In the genomic region with DNA sequence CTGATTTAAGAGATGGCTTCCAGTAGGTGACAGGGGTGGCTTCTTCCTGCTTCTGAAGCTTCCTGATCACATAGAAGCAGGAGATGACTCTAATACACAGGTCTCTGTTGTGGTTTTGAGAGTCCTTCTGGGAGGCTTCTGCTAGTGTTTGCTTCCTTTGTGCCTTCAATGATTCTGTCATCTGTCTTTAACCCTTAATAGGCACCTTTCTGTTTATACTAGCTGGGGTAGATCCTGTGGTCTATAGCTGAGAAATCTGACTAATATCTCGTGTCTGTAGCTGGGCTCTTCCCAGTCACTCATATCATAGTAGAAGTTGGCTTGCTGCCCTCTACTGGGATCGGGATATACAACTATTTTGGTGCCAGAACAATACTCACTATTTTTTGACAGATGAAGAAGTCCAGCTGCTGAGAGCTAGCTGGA, we compare ENCODE assay signal across 8 mouse cellular contexts. TPM values are rescaled to one million over a fixed set of nuclear protein-coding genes. Genes with fewer than 3 reads are reported as not detected.
DNase-seq lines count a peak whose midpoint lies in the region; ATAC-seq and TF ChIP-seq lines count a peak whose summit lies in the region.

No protein-coding gene starts in this region.

- no peaks in the 10 kb centered on the region for H3K4me1 ChIP-seq in lung, embryonic 14.5 days (ENCODE audit: insufficient read depth)
- no peaks in the 10 kb centered on the region for H3K4me1 ChIP-seq in lung, adult 2 months (ENCODE audit: control insufficient read depth, insufficient read depth, low read length)
- no peaks in the 10 kb centered on the region for H3K4me1 ChIP-seq in intestine, embryonic 14.5 days (replicated peaks; ENCODE audit: control insufficient read depth, insufficient read depth, low read length)
- peaks cover 0 to 2% of the 10 kb centered on the region in 2 experiments; a peak in 1 of 4 replicates for H3K4me1 ChIP-seq in liver, embryonic 14.5 days (replicated peaks; ENCODE audit: control insufficient read depth in 2 of 2, insufficient read depth in 2 of 2, low read length in 1 of 2)

- no peak for TF ChIP-seq POLR2A in lung, adult 2 months (IDR thresholded peaks at IDR 0.05; ENCODE audit: borderline replicate concordance, extremely low read depth, low read depth, low read length)

- peak; percentile 93 for DNase-seq in lung, embryonic 14.5 days
- no peak for DNase-seq in lung, adult 2 months
- DNase-seq in adrenal gland, adult 8-10 months: peak; percentile 8
- peak; percentile 56 for DNase-seq in intestine, embryonic 14.5 days (ENCODE audit: low spot score)
- DNase-seq in liver, embryonic 14.5 days (ENCODE audit: low read depth in 3 of 3, low spot score in 3 of 3): peak in 2 of 3 experiments; percentile 28 to 32
- DNase-seq in thymus, postnatal 4 days: peak; percentile 19
- no peak for DNase-seq in gastrocnemius, adult 8-10 months (ENCODE audit: low spot score in 2 of 2)
- DNase-seq in frontal cortex, postnatal 14 days (ENCODE audit: low spot score in 2 of 2): no peak

- peak; percentile 95 for ATAC-seq in lung, embryonic 14.5 days (ENCODE audit: insufficient read depth)
- 0 out of 2 replicates have a peak, but pooled peaks have one; percentile 32 for ATAC-seq in intestine, embryonic 14.5 days (replicated peaks; ENCODE audit: low FRiP score, low TSS enrichment, low read depth)
- peak; percentile 65; the same call in 1 of the 2 replicates for ATAC-seq in liver, embryonic 14.5 days (ENCODE audit: insufficient read depth)

- H3K4me2 ChIP-seq in lung, embryonic 14.5 days: no peak overlapping the region
- H3K4me2 ChIP-seq in intestine, embryonic 14.5 days (ENCODE audit: low read length): no peak overlapping the region
- H3K4me2 ChIP-seq in liver, embryonic 14.5 days (ENCODE audit: low read depth): no peak overlapping the region

- WGBS in lung, embryonic 14.5 days: 4% methylated on average over 2 of the region's 2 CpGs
- WGBS in lung, adult 2 months: 1% methylated on average over 2 of the region's 2 CpGs
- WGBS in intestine, embryonic 14.5 days: 9% methylated on average over 2 of the region's 2 CpGs
- 12% methylated on average over 2 of the region's 2 CpGs for WGBS in liver, embryonic 14.5 days (ENCODE audit: insufficient replicate concordance)

- H3K27ac ChIP-seq in lung, embryonic 14.5 days (ENCODE audit: low read depth): no peak overlapping the region
- no peak overlapping the region for H3K27ac ChIP-seq in intestine, embryonic 14.5 days (ENCODE audit: low read depth)
- H3K27ac ChIP-seq in liver, embryonic 14.5 days: no peak overlapping the region

- no peaks in the 10 kb centered on the region for H3K36me3 ChIP-seq in lung, embryonic 14.5 days (ENCODE audit: insufficient read depth)
- H3K36me3 ChIP-seq in intestine, embryonic 14.5 days (ENCODE audit: control insufficient read depth, insufficient read depth, low read length): no peaks in the 10 kb centered on the region
- H3K36me3 ChIP-seq in liver, embryonic 14.5 days (replicated peaks; ENCODE audit: control insufficient read depth, insufficient read depth, low read depth): no peaks in the 10 kb centered on the region

- H3K9ac ChIP-seq in lung, embryonic 14.5 days: no peak overlapping the region
- no peak overlapping the region for H3K9ac ChIP-seq in intestine, embryonic 14.5 days (ENCODE audit: low read length)
- H3K9ac ChIP-seq in liver, embryonic 14.5 days (replicated peaks): no peak overlapping the region

- TF ChIP-seq EP300 in liver, embryonic 14.5 days (IDR thresholded peaks at IDR 0.05; ENCODE audit: low read depth): no peak

- H3K9me3 ChIP-seq in lung, embryonic 14.5 days (ENCODE audit: low read depth, low read length): no peaks in the 10 kb centered on the region
- no peaks in the 10 kb centered on the region for H3K9me3 ChIP-seq in intestine, embryonic 14.5 days (ENCODE audit: control insufficient read depth, low read length)
- no peaks in the 10 kb centered on the region for H3K9me3 ChIP-seq in liver, embryonic 14.5 days (ENCODE audit: control insufficient read depth, low read length)

- H3K4me3 ChIP-seq in lung, embryonic 14.5 days (ENCODE audit: low read depth, low read length): no peak overlapping the region
- H3K4me3 ChIP-seq in lung, adult 2 months (replicated peaks; ENCODE audit: extremely low read depth, low read depth, low read length): no peak overlapping the region
- no peak overlapping the region for H3K4me3 ChIP-seq in intestine, embryonic 14.5 days (ENCODE audit: low read depth, low read length)
- H3K4me3 ChIP-seq in liver, embryonic 14.5 days (ENCODE audit: insufficient read depth in 1 of 2, low read depth in 2 of 2, low read length in 2 of 2): no peak overlapping the region

- peak; percentile 39 for TF ChIP-seq CTCF in lung, embryonic 14.5 days (IDR thresholded peaks at IDR 0.05; ENCODE audit: low read depth)
- TF ChIP-seq CTCF in lung, adult 2 months (IDR thresholded peaks at IDR 0.05; ENCODE audit: insufficient read depth, low read length): no peak
- TF ChIP-seq CTCF in liver, embryonic 14.5 days (IDR thresholded peaks at IDR 0.05; ENCODE audit: low read depth): peak; percentile 52; the same call in 1 of the 2 replicates

- H3K27me3 ChIP-seq in lung, embryonic 14.5 days (ENCODE audit: insufficient read depth, low read length): no peaks in the 10 kb centered on the region
- no peaks in the 10 kb centered on the region for H3K27me3 ChIP-seq in intestine, embryonic 14.5 days (replicated peaks; ENCODE audit: control insufficient read depth, insufficient read depth, low read length)
- H3K27me3 ChIP-seq in liver, embryonic 14.5 days (ENCODE audit: control insufficient read depth, insufficient read depth, low read length): no peaks in the 10 kb centered on the region

RNA-seq across cellular contexts. Expression of a gene that starts 50.2 kb away (rescaled TPM):
- 148 and 160 TPM in 2 replicates for polyA plus RNA-seq in lung, embryonic 14.5 days (2014; fragmentation: Nextera tagmentation; extraction: Ambion mirVana)
- polyA plus RNA-seq in lung, adult 2 months (2012; rRNA removed): 30.1 and 45.7 TPM in 2 replicates
- total RNA-seq in adrenal gland, adult 8-10 months (2022): 100 to 1,000 TPM in 3 of 4 experiments, 10 to 100 TPM in 1; 99.6 to 121 (median 113) TPM
- 159 and 172 TPM in 2 replicates for polyA plus RNA-seq in intestine, embryonic 14.5 days (2014; fragmentation: Nextera tagmentation; extraction: Ambion mirVana)
- 46.6 and 75.5 TPM in 2 replicates for polyA plus RNA-seq in liver, embryonic 14.5 days (2012; rRNA removed)
- 125 and 137 TPM in 2 replicates for polyA plus RNA-seq in liver, embryonic 14.5 days (2014; fragmentation: Nextera tagmentation; extraction: Ambion mirVana)
- 100 to 1,000 TPM in 2 of 4 experiments, 10 to 100 TPM in 2; 96.9 to 121 (median 107) TPM for total RNA-seq in gastrocnemius, adult 8-10 months (2022)

Comparison
In these comparisons a context has a peak if more than half of its experiments do, and no peak if none do; other contexts are left out.
1. DNase-seq: peak in lung, embryonic 14.5 days (single experiment), adrenal gland, adult 8-10 months (single experiment), intestine, embryonic 14.5 days (single experiment), liver, embryonic 14.5 days (2 of 3) and thymus, postnatal 4 days (single experiment); none in lung, adult 2 months (single experiment), gastrocnemius, adult 8-10 months (0 of 2) and frontal cortex, postnatal 14 days (0 of 2).
2. ATAC-seq: peak in every context shown above with its lines; median percentile 95 in lung, embryonic 14.5 days; 65 in liver, embryonic 14.5 days; 32 in intestine, embryonic 14.5 days.